Mouse (Mus musculus) kidney, embryonic 16.5 days (tissue): ENCODE measurements around the gene Timm8a2. TPM values are rescaled to one million over a fixed set of nuclear protein-coding genes. Genes with fewer than 3 reads are reported as not detected.
A peak's percentile ranks its signal among the peaks of the same experiment; 100 is the strongest.

Experiments used
- ATAC-seq: fragments of 200-750 bp; cut with Nextera tagmentation; 2 replicates; pipeline ENCODE4 v1.8.0; 2017; ENCODE audit warnings: moderate TSS enrichment; ENCODE audit not compliant: low FRiP score, low TSS enrichment
- H3K27ac ChIP-seq: fragments of 300-500 bp; sonication (generic); 2 replicates; pipeline ENCODE4 v1.5.1; 2014; ENCODE audit warnings: low read length
- H3K27me3 ChIP-seq: fragments of 300-500 bp; sonication (generic); 2 replicates; pipeline ENCODE4 v1.6.1; 2014; ENCODE audit warnings: low read length, control low read depth, mixed read lengths; ENCODE audit not compliant: insufficient read depth
- H3K36me3 ChIP-seq: fragments of 300-500 bp; sonication (generic); 2 replicates; pipeline ENCODE4 v1.6.1; 2014; ENCODE audit warnings: low read length, control low read depth, mixed read lengths; ENCODE audit not compliant: insufficient read depth
- H3K4me1 ChIP-seq: fragments of 300-500 bp; sonication (generic); 2 replicates; pipeline ENCODE4 v1.6.1; 2014; ENCODE audit warnings: low read length, control low read depth, mixed read lengths; ENCODE audit not compliant: insufficient read depth
- H3K4me2 ChIP-seq: fragments of 300-500 bp; sonication (generic); replicated peaks from 2 replicates; pipeline ENCODE4 v1.6.1; 2014; ENCODE audit warnings: low read depth, low read length
- H3K4me3 ChIP-seq: fragments of 300-500 bp; sonication (generic); 2 replicates; pipeline ENCODE4 v1.5.1; 2014; ENCODE audit warnings: mild to moderate bottlenecking, low read length
- H3K9ac ChIP-seq: fragments of 300-500 bp; sonication (generic); replicated peaks from 2 replicates; pipeline ENCODE4 v1.6.1; 2014; ENCODE audit warnings: low read length
- H3K9me3 ChIP-seq: fragments of 300-500 bp; sonication (generic); 2 replicates; pipeline ENCODE4 v1.6.1; 2016; ENCODE audit warnings: low read length, control low read depth
- WGBS: fragments of 180-500 bp; shearing (Covaris S2); extraction: QIAGEN DNeasy Blood & Tissue Kit; methylation state at CpG from one replicate; pipeline ENCODE4 v1.1.7; 2014; 5-methylcytosine and 5-hydroxymethylcytosine counted together
- polyA plus RNA-seq: library from polyadenylated mRNA; unstranded; fragments of >200 nt; fragmentation: Nextera tagmentation; extraction: Ambion mirVana; gene quantifications from 2 replicates; pipeline ENCODE4 v1.2.1, GENCODE M21; 2015

The Timm8a2 gene
- polyA plus RNA-seq, 1 experiment from 2014 or later = not detected

DNA sequence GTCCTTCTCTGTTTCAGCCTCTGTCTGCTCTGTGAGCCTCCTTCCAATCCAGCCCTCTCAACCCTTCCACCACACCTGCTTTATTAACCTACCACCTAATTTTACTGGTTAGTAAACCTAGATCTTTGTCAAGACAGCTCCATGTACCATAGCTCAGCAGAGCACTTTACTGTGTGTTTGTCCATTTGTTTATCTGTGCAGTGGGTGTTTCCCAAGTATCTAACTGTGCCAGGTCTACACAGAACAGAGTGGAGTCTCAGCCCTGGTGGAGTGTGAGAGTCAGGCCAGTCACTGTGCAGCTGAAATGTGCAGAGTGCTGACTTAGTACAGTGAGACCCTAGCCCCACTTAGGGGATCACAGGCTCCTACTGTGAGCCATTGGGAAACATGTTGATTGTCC, 30.7 kb upstream of the Timm8a2 start:
- ATAC-seq = peak; percentile 24; the same call in 1 of the 2 replicates
- H3K4me2 ChIP-seq = no peak overlapping the region

DNA sequence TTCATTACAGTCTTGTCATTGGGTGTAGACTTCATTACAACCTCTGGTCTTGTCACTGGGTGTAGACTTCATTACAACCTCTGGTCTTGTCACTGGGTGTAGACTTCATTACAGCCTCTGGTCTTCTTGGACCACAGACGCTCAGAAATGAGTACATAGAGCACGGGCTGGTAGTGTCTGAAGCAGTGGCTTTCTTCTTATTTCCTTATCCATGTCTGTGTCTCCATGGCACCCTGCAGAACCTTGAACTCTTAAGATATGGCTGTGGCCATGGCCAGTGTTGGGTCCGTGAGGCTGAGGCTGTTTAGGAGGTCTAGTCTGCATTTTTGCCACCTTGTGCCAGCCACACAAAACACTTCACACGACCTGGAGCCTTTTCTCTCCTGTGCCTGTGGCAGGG, 26.2 kb upstream of the Timm8a2 start:
- peaks cover 12% of the 10 kb centered on the region; the same call in 1 of the 2 replicates for H3K36me3 ChIP-seq
- H3K9me3 ChIP-seq = no peaks in the 10 kb centered on the region
- H3K4me1 ChIP-seq = peaks cover 13% of the 10 kb centered on the region
- no peaks in the 10 kb centered on the region for H3K27me3 ChIP-seq
- no peak overlapping the region for H3K4me2 ChIP-seq
- no peak overlapping the region for H3K27ac ChIP-seq
- no peak overlapping the region for H3K9ac ChIP-seq
- no peak overlapping the region for H3K4me3 ChIP-seq
- no peak for ATAC-seq
- WGBS = 89% methylated on average over 4 of the region's 4 CpGs

More for the DNA sequence above, 30.7 kb upstream of the Timm8a2 start:
- Histone ChIP-seq H3K4me1 (no peaks in the 10 kb centered on the region), H3K27me3 (no peaks in the 10 kb centered on the region), H3K9ac (no peak overlapping the region), H3K4me3 (no peak overlapping the region), H3K36me3 (peaks cover under 1% of the 10 kb centered on the region; the same call in 1 of the 2 replicates), H3K9me3 (no peaks in the 10 kb centered on the region), H3K27ac (no peak overlapping the region)

DNA sequence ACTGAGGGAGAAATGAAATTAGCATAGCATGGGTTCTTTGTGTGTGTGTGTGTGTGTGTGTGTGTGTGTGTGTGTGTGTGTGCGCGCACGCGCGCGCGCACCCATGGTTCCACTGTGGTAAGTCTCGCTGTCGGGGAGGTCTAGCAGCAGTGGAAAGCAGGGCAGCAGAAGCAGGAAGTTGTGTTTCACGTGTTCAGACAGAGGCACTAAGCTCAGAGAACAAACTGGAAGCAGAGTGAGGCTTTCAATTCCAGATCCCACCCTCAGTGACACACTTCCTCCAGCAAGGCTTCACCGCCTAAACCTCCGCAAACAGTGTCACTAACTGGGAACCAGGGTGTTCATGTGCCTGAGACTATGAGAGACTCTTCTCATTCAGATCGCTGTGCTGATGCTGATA, 25.0 kb upstream of the Timm8a2 start:
- ATAC-seq = no peak
- no peaks in the 10 kb centered on the region for H3K27me3 ChIP-seq
- H3K9ac ChIP-seq = no peak overlapping the region
- no peak overlapping the region for H3K27ac ChIP-seq
- WGBS = 81% methylated on average over 13 of the region's 13 CpGs
- no peaks in the 10 kb centered on the region for H3K9me3 ChIP-seq
- no peak overlapping the region for H3K4me2 ChIP-seq
- H3K4me3 ChIP-seq = no peak overlapping the region
- peaks cover 18% of the 10 kb centered on the region for H3K4me1 ChIP-seq
- H3K36me3 ChIP-seq = peaks cover 12% of the 10 kb centered on the region; the same call in 1 of the 2 replicates

DNA sequence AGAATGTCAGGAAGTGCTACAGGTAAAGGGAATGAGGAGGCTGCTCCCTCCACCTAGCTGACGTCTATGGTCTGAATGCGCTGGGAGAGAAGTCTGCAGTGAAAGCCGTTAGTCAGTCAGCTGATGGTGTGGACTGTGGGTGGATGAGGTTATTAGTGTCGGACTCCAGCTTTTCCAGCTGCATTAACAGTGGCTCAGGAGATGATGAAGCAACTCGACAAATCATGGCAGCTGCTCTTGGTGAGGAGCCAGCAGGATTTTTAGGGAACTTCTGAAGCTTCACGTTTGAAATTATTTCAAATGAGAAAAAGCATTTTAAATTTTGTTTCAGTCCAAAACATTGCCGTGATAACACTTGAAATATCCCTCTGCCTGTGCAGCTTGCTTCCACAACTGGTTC, 24.2 kb upstream of the Timm8a2 start:
- Histone ChIP-seq H3K4me1 (peaks cover 18% of the 10 kb centered on the region), H3K4me2 (no peak overlapping the region), H3K9me3 (no peaks in the 10 kb centered on the region), H3K4me3 (no peak overlapping the region), H3K27ac (no peak overlapping the region), H3K27me3 (no peaks in the 10 kb centered on the region), H3K9ac (no peak overlapping the region), H3K36me3 (peaks cover 12% of the 10 kb centered on the region; the same call in 1 of the 2 replicates)
- 67% methylated on average over 7 of the region's 7 CpGs for WGBS
- no peak for ATAC-seq

DNA sequence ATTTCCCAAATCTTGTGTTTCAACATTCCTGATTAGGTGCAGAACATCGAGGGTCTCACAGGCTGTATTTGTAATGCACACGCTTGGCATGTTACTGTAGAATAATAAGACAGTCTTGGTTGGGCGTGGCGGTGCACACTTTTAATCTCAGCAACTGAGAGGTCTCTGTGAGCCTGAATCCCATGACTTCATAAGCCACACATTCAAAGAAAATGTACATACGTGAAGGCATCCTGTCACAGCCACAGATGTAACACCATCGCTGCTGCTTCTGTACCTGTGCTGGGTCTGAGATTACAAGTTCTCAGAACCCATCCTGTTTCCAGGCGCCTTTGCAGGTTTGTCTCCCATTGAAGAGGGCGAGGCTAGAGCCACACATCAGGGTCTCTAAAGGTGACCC, 22.7 kb upstream of the Timm8a2 start:
- Histone ChIP-seq H3K4me2 (no peak overlapping the region), H3K27me3 (no peaks in the 10 kb centered on the region), H3K36me3 (peaks cover 12% of the 10 kb centered on the region; the same call in 1 of the 2 replicates), H3K9me3 (no peaks in the 10 kb centered on the region), H3K4me1 (peaks cover 18% of the 10 kb centered on the region), H3K4me3 (no peak overlapping the region), H3K27ac (0 out of 2 replicates have a peak overlapping the region, but pooled peaks have one; percentile 19), H3K9ac (no peak overlapping the region)
- WGBS = 87% methylated on average over 8 of the region's 8 CpGs
- ATAC-seq = no peak

DNA sequence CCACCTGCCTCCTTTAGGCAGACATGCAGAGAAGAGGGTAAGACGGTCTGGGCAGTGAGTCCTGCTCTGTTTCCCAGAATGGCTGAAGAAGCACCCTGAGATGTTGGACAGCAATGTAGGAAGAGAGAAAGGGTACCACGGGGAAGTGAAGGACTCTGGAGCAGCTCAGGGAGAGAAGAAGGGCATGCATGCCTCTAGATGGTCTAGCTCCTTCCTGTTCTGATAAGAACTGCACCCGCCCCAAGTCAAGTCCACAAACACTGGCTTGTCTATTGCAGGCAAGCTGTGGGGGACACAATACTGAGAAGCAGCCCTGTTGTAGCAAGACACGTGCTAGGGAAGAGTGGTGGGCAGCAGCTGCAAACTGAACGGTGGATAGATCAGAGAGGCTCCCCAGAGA, 22.3 kb upstream of the Timm8a2 start:
- Histone ChIP-seq H3K36me3 (peaks cover 12% of the 10 kb centered on the region; the same call in 1 of the 2 replicates), H3K27me3 (no peaks in the 10 kb centered on the region), H3K4me3 (no peak overlapping the region), H3K9ac (no peak overlapping the region), H3K27ac (peak overlapping the region; percentile 19; the same call in 1 of the 2 replicates), H3K4me2 (no peak overlapping the region), H3K4me1 (peaks cover 18% of the 10 kb centered on the region), H3K9me3 (no peaks in the 10 kb centered on the region)
- WGBS = 42% methylated on average over 5 of the region's 5 CpGs
- ATAC-seq = no peak

DNA sequence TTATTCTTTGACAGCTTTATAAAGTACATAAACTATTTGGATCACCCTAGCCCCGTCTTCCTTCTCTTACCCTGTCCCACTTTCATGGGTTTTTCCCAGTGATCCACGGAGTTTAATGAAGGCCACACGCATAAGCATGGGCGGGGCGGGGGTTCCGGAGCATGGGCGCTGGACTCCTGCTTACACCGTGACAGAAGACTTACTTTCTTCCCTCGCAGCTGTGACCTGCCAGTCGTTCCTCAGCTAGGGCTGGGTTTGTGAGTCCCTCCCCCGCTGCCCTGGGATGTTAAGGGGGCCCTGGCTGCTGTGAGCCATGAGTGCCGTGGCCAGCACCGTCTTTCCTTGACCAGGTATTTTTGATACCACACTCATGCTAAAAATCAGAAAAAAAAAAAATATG, 21.7 kb upstream of the Timm8a2 start:
- H3K4me3 ChIP-seq = no peak overlapping the region
- no peaks in the 10 kb centered on the region for H3K9me3 ChIP-seq
- peak overlapping the region; percentile 41; the same call in 1 of the 2 replicates for H3K27ac ChIP-seq
- peak; percentile 85 for ATAC-seq
- no peaks in the 10 kb centered on the region for H3K27me3 ChIP-seq
- WGBS = 17% methylated on average over 13 of the region's 13 CpGs
- H3K36me3 ChIP-seq = peaks cover 12% of the 10 kb centered on the region; the same call in 1 of the 2 replicates
- no peak overlapping the region for H3K9ac ChIP-seq
- H3K4me2 ChIP-seq = peak overlapping the region; percentile 14
- H3K4me1 ChIP-seq = peaks cover 18% of the 10 kb centered on the region

DNA sequence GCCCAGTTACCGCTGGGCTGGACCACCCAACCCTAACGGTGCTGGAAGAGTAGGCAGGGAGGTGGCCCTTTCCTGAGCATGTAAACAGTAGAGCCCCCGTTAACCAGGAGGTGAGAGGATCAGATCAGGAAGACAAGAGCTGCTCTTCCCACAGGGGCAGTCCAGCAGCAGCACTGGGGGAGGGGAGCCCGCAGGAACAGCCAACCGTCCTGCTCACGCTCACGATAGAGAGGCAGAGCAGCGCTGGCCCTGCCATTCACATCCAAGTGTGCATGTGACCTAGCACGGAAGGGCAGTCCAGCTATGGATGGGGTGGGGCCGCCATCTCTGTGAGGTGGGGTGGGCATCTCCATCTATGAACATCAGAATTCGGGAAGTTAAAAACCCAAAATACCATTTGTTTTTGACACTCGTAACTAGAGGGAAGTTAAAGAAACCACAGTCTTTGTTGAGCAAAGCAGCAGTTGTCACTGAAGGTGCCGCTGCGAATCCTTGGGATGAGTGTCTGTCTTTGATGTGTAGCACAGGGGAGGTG, 21.0 kb upstream of the Timm8a2 start:
- Histone ChIP-seq H3K4me3 (no peak overlapping the region), H3K27ac (peak overlapping the region; percentile 31; the same call in 1 of the 2 replicates), H3K4me1 (peaks cover 18% of the 10 kb centered on the region), H3K36me3 (peaks cover 12% of the 10 kb centered on the region; the same call in 1 of the 2 replicates), H3K27me3 (no peaks in the 10 kb centered on the region), H3K9ac (no peak overlapping the region), H3K9me3 (no peaks in the 10 kb centered on the region), H3K4me2 (peak overlapping the region; percentile 14; the same call in 1 of the 2 replicates)
- peak; percentile 91 for ATAC-seq
- 42% methylated on average over 13 of the region's 14 CpGs for WGBS

DNA sequence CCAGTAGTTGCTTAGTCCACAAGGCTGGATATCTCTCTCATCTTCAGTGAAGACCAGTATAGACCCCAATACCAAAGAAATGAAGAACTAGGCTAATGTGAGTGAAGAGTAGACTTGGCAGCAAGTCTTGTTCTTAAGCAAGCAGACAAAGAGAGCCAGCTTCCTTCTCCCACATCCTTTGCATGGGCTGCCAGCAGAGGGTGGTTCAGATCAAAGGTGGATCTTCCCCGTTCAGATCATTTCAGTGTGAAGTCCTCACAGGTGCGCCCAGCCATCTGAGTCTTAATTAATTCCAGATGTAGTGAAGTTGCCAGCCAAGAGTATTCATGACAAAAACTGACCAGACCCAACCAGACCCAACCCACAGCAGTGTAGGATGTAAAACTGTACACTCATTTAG, 16.5 kb upstream of the Timm8a2 start:
- WGBS = 72% methylated on average over 2 of the region's 2 CpGs
- no peaks in the 10 kb centered on the region for H3K27me3 ChIP-seq
- no peak overlapping the region for H3K4me3 ChIP-seq
- H3K4me1 ChIP-seq = peaks cover 9% of the 10 kb centered on the region
- H3K9ac ChIP-seq = no peak overlapping the region
- H3K4me2 ChIP-seq = no peak overlapping the region
- no peak overlapping the region for H3K27ac ChIP-seq
- ATAC-seq = no peak
- H3K36me3 ChIP-seq = no peaks in the 10 kb centered on the region; the same call in 1 of the 2 replicates
- H3K9me3 ChIP-seq = no peaks in the 10 kb centered on the region

DNA sequence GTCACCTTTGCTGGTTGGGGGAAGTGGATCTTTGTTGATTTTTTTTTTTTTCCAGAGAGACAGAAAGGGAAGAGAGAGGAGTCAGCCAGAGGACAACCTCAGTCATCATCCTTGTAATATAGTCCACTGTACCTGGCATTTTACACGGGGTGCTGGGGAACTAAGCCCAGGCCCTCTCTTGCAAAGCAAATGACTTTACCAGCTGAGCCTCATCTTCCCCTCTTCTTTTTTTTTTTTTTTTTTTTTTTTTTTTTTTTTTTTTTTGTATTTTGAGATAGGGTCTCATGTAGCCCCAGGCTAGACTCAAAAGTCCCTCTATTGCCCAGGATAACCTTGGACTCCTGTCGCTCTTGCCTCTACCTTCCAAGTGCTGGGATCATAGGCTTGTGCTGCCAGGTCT, 15.1 kb upstream of the Timm8a2 start:
- no peaks in the 10 kb centered on the region for H3K4me1 ChIP-seq

More for the DNA sequence above, 15.1 kb upstream of the Timm8a2 start:
- Histone ChIP-seq H3K27ac (no peak overlapping the region), H3K4me2 (no peak overlapping the region), H3K4me3 (no peak overlapping the region), H3K9ac (no peak overlapping the region), H3K36me3 (peaks cover 5% of the 10 kb centered on the region; the same call in 1 of the 2 replicates), H3K9me3 (no peaks in the 10 kb centered on the region), H3K27me3 (no peaks in the 10 kb centered on the region)
- no peak for ATAC-seq
- 83% methylated on average over 2 of the region's 2 CpGs for WGBS
